Mouse (Mus musculus) embryonic facial prominence, embryonic 13.5 days (tissue): Measurements from ENCODE around the gene Eif4e3. TPM values are rescaled to one million over a fixed set of nuclear protein-coding genes. Genes with fewer than 3 reads are reported as not detected.
A peak's percentile ranks its signal among the peaks of the same experiment; 100 is the strongest.

Experiments used
- ATAC-seq: fragments of 200-750 bp; cut with Nextera tagmentation; 2 replicates; pipeline ENCODE4 v1.8.0; 2017; ENCODE audit warnings: low read depth; ENCODE audit not compliant: insufficient number of reproducible peaks, insufficient read depth, low FRiP score, low TSS enrichment
- H3K27ac ChIP-seq: fragments of 300-500 bp; sonication (generic); 2 replicates; pipeline ENCODE4 v1.5.1; 2015; ENCODE audit warnings: moderate library complexity, mild to moderate bottlenecking, inconsistent platforms
- H3K27me3 ChIP-seq: fragments of 300-500 bp; sonication (generic); 2 replicates; pipeline ENCODE4 v1.6.1; 2015; ENCODE audit warnings: mild to moderate bottlenecking, inconsistent platforms
- H3K36me3 ChIP-seq: fragments of 300-500 bp; sonication (generic); 2 replicates; pipeline ENCODE4 v1.6.1; 2015; ENCODE audit warnings: mild to moderate bottlenecking, inconsistent platforms
- H3K4me1 ChIP-seq: fragments of 300-500 bp; sonication (generic); 2 replicates; pipeline ENCODE4 v1.6.1; 2015; ENCODE audit warnings: inconsistent platforms
- H3K4me2 ChIP-seq: fragments of 300-500 bp; sonication (generic); 2 replicates; pipeline ENCODE4 v1.6.1; 2015; ENCODE audit warnings: moderate library complexity, mild to moderate bottlenecking, inconsistent platforms
- H3K4me3 ChIP-seq: fragments of 300-500 bp; sonication (generic); 2 replicates; pipeline ENCODE4 v1.5.1; 2015; ENCODE audit warnings: mild to moderate bottlenecking, inconsistent platforms
- H3K9ac ChIP-seq: fragments of 300-500 bp; sonication (generic); 2 replicates; pipeline ENCODE4 v1.6.1; 2015; ENCODE audit warnings: mild to moderate bottlenecking, inconsistent platforms
- H3K9me3 ChIP-seq: fragments of 300-500 bp; sonication (generic); 2 replicates; pipeline ENCODE4 v1.6.1; 2016; ENCODE audit warnings: inconsistent platforms
- WGBS: fragments of 180-500 bp; shearing (Covaris S2); methylation state at CpG from one replicate; pipeline ENCODE4 v1.1.7; 2015; ENCODE audit warnings: mixed read lengths; 5-methylcytosine and 5-hydroxymethylcytosine counted together
- polyA plus RNA-seq: library from polyadenylated mRNA; unstranded; fragments of >200 nt; fragmentation: Nextera tagmentation; extraction: Ambion mirVana; gene quantifications from 2 replicates; pipeline ENCODE4 v1.2.1, GENCODE M21; 2015

Gene Eif4e3
- polyA plus RNA-seq, 1 experiment from 2014 or later = 15.6 TPM

- H3K27ac ChIP-seq = no peak overlapping the region
Measured at GRCm38 (mm10) chr6:99620471-99620870, 46.1 kb downstream of the Eif4e3 start.

DNA sequence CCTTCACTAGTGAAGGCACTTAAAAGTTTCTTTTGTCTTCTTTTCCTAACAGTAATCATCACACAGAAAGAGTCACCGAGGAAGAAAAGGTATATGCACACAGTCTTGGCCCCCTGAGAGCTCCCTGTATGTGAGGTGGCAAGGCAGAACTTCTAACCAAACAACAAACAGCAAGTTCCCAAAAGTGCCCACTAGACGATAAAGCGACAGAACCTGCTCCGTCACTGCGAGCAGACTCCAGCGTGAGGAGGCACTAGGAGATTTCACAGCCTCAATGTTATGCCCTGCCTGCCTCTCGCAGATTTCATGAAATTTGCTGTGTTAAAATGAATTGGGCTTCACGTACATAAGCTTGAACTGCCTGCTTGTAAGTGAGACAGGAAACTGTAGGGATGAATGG, 46.6 kb downstream of the Eif4e3 start:
- 0 out of 2 replicates have a peak overlapping the region, but pooled peaks have one; percentile 7 for H3K27ac ChIP-seq
- H3K4me2 ChIP-seq = no peak overlapping the region
- 44% methylated on average over 8 of the region's 8 CpGs for WGBS
- no peaks in the 10 kb centered on the region for H3K36me3 ChIP-seq
- peaks cover 5% of the 10 kb centered on the region; the same call in 1 of the 2 replicates for H3K27me3 ChIP-seq
- H3K9ac ChIP-seq = no peak overlapping the region
- peaks cover 46% of the 10 kb centered on the region for H3K4me1 ChIP-seq
- ATAC-seq = no peak
- H3K9me3 ChIP-seq = no peaks in the 10 kb centered on the region
- no peak overlapping the region for H3K4me3 ChIP-seq

More at GRCm38 (mm10) chr6:99620471-99620870, 46.1 kb downstream of the Eif4e3 start:
- Histone ChIP-seq H3K4me3 (no peak overlapping the region), H3K4me2 (no peak overlapping the region), H3K36me3 (no peaks in the 10 kb centered on the region), H3K9me3 (no peaks in the 10 kb centered on the region), H3K4me1 (peaks cover 43% of the 10 kb centered on the region), H3K9ac (no peak overlapping the region), H3K27me3 (peaks cover 5% of the 10 kb centered on the region; the same call in 1 of the 2 replicates)
- WGBS = 47% methylated on average over 7 of the region's 7 CpGs
- no peak for ATAC-seq

DNA sequence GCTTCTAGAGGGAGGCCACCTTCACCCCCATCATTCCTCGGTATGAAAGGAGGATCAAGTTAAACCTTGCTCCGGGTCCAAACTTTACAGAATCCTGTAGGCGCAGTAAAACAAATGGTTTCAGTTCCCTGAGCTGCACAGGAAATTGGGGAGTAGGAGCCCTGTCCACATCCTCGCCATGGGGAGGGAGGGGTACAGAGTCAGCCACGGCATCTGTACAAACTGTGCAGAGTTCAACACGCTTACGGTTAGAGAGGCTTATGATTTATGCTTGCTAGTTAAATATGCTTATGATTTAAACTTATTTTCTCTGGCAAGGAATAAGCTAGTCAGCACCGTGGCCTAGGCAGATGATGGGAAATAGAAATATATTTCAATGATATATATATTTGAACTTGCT, 47.1 kb downstream of the Eif4e3 start:
- H3K4me2 ChIP-seq = no peak overlapping the region
- H3K27ac ChIP-seq = no peak overlapping the region; the same call in 1 of the 2 replicates
- no peaks in the 10 kb centered on the region for H3K36me3 ChIP-seq
- H3K4me3 ChIP-seq = no peak overlapping the region
- H3K9ac ChIP-seq = no peak overlapping the region
- WGBS = 27% methylated on average over 8 of the region's 8 CpGs
- ATAC-seq = no peak
- no peaks in the 10 kb centered on the region for H3K9me3 ChIP-seq
- peaks cover 3% of the 10 kb centered on the region; the same call in 1 of the 2 replicates for H3K27me3 ChIP-seq
- H3K4me1 ChIP-seq = peaks cover 51% of the 10 kb centered on the region

DNA sequence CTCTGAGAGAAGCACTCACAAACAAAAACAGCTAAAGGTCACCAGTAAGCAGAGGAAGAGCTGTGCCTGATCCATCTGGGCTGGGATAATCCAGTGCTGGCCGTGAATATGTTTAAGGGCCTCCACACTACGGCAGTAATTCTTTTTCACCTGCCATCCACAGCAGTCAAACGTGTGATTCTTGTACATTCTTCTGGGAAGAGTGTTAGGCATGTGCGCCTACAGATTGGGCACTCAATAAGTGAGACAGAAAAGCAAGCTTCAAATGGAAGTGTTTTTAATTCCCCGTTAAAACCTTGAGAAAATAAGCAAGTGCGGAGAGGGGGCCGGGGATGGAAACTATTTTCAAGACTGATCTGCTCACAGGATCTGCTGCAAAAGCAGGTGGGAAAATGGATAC, 48.7 kb downstream of the Eif4e3 start:
- no peaks in the 10 kb centered on the region for H3K9me3 ChIP-seq
- peaks cover 3% of the 10 kb centered on the region; the same call in 1 of the 2 replicates for H3K27me3 ChIP-seq
- peaks cover 53% of the 10 kb centered on the region for H3K4me1 ChIP-seq
- H3K4me3 ChIP-seq = no peak overlapping the region
- H3K9ac ChIP-seq = no peak overlapping the region
- no peaks in the 10 kb centered on the region for H3K36me3 ChIP-seq
- H3K4me2 ChIP-seq = no peak overlapping the region
- WGBS = 63% methylated on average over 7 of the region's 7 CpGs
- no peak for ATAC-seq
- H3K27ac ChIP-seq = no peak overlapping the region

DNA sequence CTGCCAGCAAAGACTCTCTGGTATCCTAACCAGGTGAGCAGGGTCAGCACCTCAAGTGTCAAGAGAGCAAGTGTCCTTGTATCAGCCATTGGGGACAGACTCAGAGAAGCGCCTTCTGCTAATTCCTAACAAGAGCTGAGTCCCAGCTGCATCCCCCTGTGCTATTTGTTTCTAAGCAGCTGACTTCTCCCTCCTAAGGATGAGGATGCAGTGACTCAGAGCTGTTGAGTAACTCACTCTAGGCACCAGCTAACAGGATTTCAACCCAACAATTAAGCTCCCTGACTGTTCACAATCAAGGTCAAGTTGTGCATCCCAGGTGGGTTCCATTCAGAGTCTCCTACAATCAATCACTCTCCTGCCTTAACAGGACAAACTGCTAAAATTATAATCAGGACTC, 49.2 kb downstream of the Eif4e3 start:
- Histone ChIP-seq H3K4me2 (no peak overlapping the region), H3K36me3 (no peaks in the 10 kb centered on the region), H3K4me3 (no peak overlapping the region), H3K9ac (no peak overlapping the region), H3K9me3 (no peaks in the 10 kb centered on the region), H3K4me1 (peaks cover 56% of the 10 kb centered on the region), H3K27ac (no peak overlapping the region), H3K27me3 (peaks cover 3% of the 10 kb centered on the region; the same call in 1 of the 2 replicates)
- WGBS = 86% methylated on average over 1 of the region's 1 CpGs
- ATAC-seq = no peak

DNA sequence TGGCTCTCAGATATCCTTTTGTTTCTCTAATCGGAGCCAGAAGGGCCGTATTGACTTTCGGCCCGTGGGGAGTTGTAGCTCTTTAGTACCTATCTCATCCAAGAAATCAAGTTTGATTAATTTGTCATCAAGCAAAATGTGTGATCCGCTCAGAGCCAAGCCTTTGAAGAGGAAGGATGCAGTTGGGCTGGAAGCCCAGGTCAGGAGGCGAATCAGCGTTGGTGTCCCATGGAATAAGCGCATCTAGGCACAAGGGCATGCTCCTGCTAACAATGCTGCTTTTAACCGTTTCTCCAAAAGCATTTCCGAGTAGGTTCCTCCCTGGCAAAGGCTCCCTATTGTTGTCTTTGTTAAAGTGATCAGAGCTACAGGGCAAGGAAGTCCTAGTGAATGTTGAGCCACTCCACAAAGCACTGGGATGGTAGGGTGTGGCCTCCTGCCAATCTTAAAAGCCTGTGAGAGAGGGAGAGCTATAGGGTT, 51.3 kb downstream of the Eif4e3 start:
- Histone ChIP-seq H3K36me3 (no peaks in the 10 kb centered on the region), H3K4me1 (peaks cover 54% of the 10 kb centered on the region), H3K4me3 (no peak overlapping the region), H3K27me3 (peaks cover 3% of the 10 kb centered on the region; the same call in 1 of the 2 replicates), H3K4me2 (0 out of 2 replicates have a peak overlapping the region, but pooled peaks have one; percentile 7), H3K9ac (no peak overlapping the region), H3K27ac (no peak overlapping the region), H3K9me3 (no peaks in the 10 kb centered on the region)
- WGBS = 21% methylated on average over 10 of the region's 10 CpGs
- no peak for ATAC-seq

- peaks cover 3% of the 10 kb centered on the region; the same call in 1 of the 2 replicates for H3K27me3 ChIP-seq
- H3K4me3 ChIP-seq = no peak overlapping the region
- peaks cover 55% of the 10 kb centered on the region for H3K4me1 ChIP-seq
- H3K36me3 ChIP-seq = no peaks in the 10 kb centered on the region
- 0 out of 2 replicates have a peak overlapping the region, but pooled peaks have one; percentile 7 for H3K4me2 ChIP-seq
- H3K9me3 ChIP-seq = no peaks in the 10 kb centered on the region
- H3K27ac ChIP-seq = no peak overlapping the region
- 47% methylated on average over 17 of the region's 17 CpGs for WGBS
- H3K9ac ChIP-seq = no peak overlapping the region
- no peak for ATAC-seq
Measured at GRCm38 (mm10) chr6:99614566-99615271, 51.9 kb downstream of the Eif4e3 start.

- H3K27me3 ChIP-seq = no peaks in the 10 kb centered on the region
- WGBS = 73% methylated on average over 6 of the region's 6 CpGs
- no peak overlapping the region for H3K27ac ChIP-seq
- peaks cover 46% of the 10 kb centered on the region for H3K4me1 ChIP-seq
- H3K4me2 ChIP-seq = no peak overlapping the region
- H3K9ac ChIP-seq = no peak overlapping the region
- H3K4me3 ChIP-seq = no peak overlapping the region
- no peaks in the 10 kb centered on the region for H3K9me3 ChIP-seq
- H3K36me3 ChIP-seq = no peaks in the 10 kb centered on the region
- ATAC-seq = no peak
Measured at GRCm38 (mm10) chr6:99611866-99612265, 54.7 kb downstream of the Eif4e3 start.

GRCm38 (mm10) chr6:99610454-99611427, 55.8 kb downstream of the Eif4e3 start:
- WGBS = 27% methylated on average over 14 of the region's 14 CpGs
- no peak overlapping the region for H3K9ac ChIP-seq
- no peak for ATAC-seq
- H3K4me1 ChIP-seq = peaks cover 40% of the 10 kb centered on the region
- H3K27me3 ChIP-seq = no peaks in the 10 kb centered on the region
- peak overlapping the region; percentile 17; the same call in 1 of the 2 replicates for H3K27ac ChIP-seq
- H3K4me3 ChIP-seq = no peak overlapping the region
- H3K36me3 ChIP-seq = no peaks in the 10 kb centered on the region
- H3K9me3 ChIP-seq = no peaks in the 10 kb centered on the region
- H3K4me2 ChIP-seq = peak overlapping the region; percentile 40

DNA sequence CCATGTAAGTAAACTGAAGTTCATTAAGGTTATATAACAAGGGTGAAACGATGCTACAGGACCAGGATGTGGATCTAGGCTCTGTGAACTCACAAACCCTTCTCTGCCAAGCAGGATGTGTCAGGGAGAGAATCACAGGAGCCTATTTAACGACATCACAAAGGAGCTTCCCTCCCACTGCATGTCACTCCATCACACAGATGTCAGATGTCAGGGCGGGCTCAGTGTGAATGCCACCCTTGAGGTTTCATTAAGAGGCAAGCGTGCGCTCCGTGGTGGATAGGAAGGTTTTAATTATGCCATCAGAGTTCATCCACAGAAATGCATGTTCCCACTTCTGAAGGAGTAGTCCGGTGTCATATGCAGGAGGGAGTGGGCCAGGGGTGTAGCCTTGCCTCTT, 60.5 kb downstream of the Eif4e3 start:
- no peaks in the 10 kb centered on the region for H3K27me3 ChIP-seq
- H3K27ac ChIP-seq = no peak overlapping the region
- no peak overlapping the region for H3K4me2 ChIP-seq
- no peaks in the 10 kb centered on the region for H3K36me3 ChIP-seq
- H3K9me3 ChIP-seq = no peaks in the 10 kb centered on the region
- ATAC-seq = no peak
- H3K4me3 ChIP-seq = no peak overlapping the region
- peaks cover 29% of the 10 kb centered on the region for H3K4me1 ChIP-seq
- H3K9ac ChIP-seq = no peak overlapping the region
- WGBS = 60% methylated on average over 7 of the region's 7 CpGs

DNA sequence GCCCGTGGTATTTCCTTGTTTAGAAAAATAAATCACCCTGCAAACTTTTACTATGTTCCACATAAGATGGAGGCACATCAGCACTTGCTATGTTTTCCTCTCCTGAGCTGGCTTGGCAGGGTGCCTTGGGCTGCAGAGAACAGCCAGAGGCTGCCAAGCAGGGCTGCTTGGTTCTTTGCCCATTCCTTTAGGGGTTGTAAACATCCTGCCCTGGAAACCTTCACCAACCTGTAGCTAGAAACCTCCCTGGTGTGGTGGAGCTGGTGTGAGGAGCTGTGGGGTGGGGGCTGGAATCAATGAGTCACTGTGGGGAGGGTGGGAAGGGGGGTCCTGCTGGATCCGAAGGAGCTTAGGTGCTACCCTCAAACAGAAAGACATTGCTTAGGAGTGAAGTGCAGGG, 61.8 kb downstream of the Eif4e3 start:
- no peaks in the 10 kb centered on the region for H3K36me3 ChIP-seq
- peaks cover 26% of the 10 kb centered on the region for H3K4me1 ChIP-seq
- H3K4me2 ChIP-seq = no peak overlapping the region
- no peak overlapping the region for H3K4me3 ChIP-seq
- H3K9ac ChIP-seq = no peak overlapping the region
- 0 out of 2 replicates have a peak overlapping the region, but pooled peaks have one; percentile 4 for H3K27ac ChIP-seq
- no peaks in the 10 kb centered on the region for H3K27me3 ChIP-seq
- WGBS = 60% methylated on average over 2 of the region's 2 CpGs
- no peaks in the 10 kb centered on the region for H3K9me3 ChIP-seq
- ATAC-seq = no peak
